Mouse (Mus musculus) CH12.LX (cell line): Measurements from ENCODE around the gene Cmc2. TPM values are rescaled to one million over a fixed set of nuclear protein-coding genes. Genes with fewer than 3 reads are reported as not detected.

Source experiments
- DNase-seq: peaks from one replicate; pipeline ENCODE4 v3.0.0-alpha.2; 2013; ENCODE audit errors: extremely low read depth
- H3K27ac ChIP-seq: 2 replicates; pipeline ENCODE4 v1.5.1; 2012; ENCODE audit warnings: low read depth, mild to moderate bottlenecking, control low read depth, moderate library complexity; ENCODE audit not compliant: insufficient read depth
- H3K27me3 ChIP-seq: replicated peaks from 2 replicates; pipeline ENCODE3; 2012; ENCODE audit warnings: inconsistent platforms
- H3K36me3 ChIP-seq, 2 experiments: replicated peaks in 1 of 2; 2 replicates each; pipeline versions ENCODE3 to v1.6.1; 2012; ENCODE audit warnings: inconsistent platforms in 1 of 2, low read length in 1 of 2, mild to moderate bottlenecking in 1 of 2, mixed read lengths in 1 of 2, moderate library complexity in 1 of 2; ENCODE audit not compliant: control insufficient read depth in 1 of 2, insufficient read depth in 1 of 2
- H3K4me1 ChIP-seq, 2 experiments: 2 replicates each; pipeline ENCODE4 v1.6.1; 2012; ENCODE audit warnings: inconsistent platforms in 1 of 2, moderate library complexity in 1 of 2; ENCODE audit not compliant: insufficient read depth in 2 of 2, control insufficient read depth in 1 of 2
- H3K4me2 ChIP-seq: 2 replicates; pipeline ENCODE4 v1.6.1; 2012; ENCODE audit warnings: low read depth, mild to moderate bottlenecking, control low read depth; ENCODE audit not compliant: poor library complexity, insufficient read depth, severe bottlenecking
- H3K4me3 ChIP-seq, 3 experiments: fragments of 150-350 bp in 1 of 3; sonication (generic) in 1 of 3; replicated peaks in 1 of 3; 2 replicates each; pipeline versions ENCODE3 to v1.5.1; 2011 to 2012; ENCODE audit warnings: low read depth in 2 of 3, low read length in 2 of 3, mild to moderate bottlenecking in 2 of 3, moderate library complexity in 2 of 3, control low read depth in 1 of 3, improper control_type of control experiment in 1 of 3, inconsistent platforms in 1 of 3, mixed read lengths in 1 of 3; ENCODE audit not compliant: poor library complexity in 1 of 3
- H3K79me2 ChIP-seq: replicated peaks from 2 replicates; pipeline ENCODE4 v1.6.1; 2012; ENCODE audit warnings: mild to moderate bottlenecking, moderate library complexity; ENCODE audit not compliant: control insufficient read depth, poor library complexity, insufficient read depth, severe bottlenecking; ENCODE audit errors: extremely low read depth
- H3K9ac ChIP-seq: 2 replicates; pipeline ENCODE4 v1.6.1; 2012; ENCODE audit warnings: low read depth, mild to moderate bottlenecking, control low read depth, moderate library complexity; ENCODE audit not compliant: insufficient read depth
- H3K9me3 ChIP-seq: replicated peaks from 2 replicates; pipeline ENCODE3; 2012; ENCODE audit warnings: low read length, inconsistent platforms, mixed read lengths
- EP300 ChIP-seq: IDR thresholded peaks from 2 replicates; pipeline ENCODE4 v1.6.1; 2011; ENCODE audit warnings: low read length, improper control_type of control experiment
- ETS1 ChIP-seq: conservative IDR thresholded peaks from 2 replicates; pipeline ENCODE4 v1.6.1; 2012; ENCODE audit warnings: low read depth, mild to moderate bottlenecking, inconsistent platforms, low read length, improper control_type of control experiment, moderate library complexity
- IRF4 ChIP-seq: IDR thresholded peaks from 2 replicates; pipeline ENCODE4 v1.6.1; 2014; ENCODE audit warnings: low read depth, mild to moderate bottlenecking, inconsistent platforms, low read length, improper control_type of control experiment
- NELFE ChIP-seq: IDR thresholded peaks from 2 replicates; pipeline ENCODE4 v1.6.1; 2011; ENCODE audit warnings: low read depth, low read length, improper control_type of control experiment
- RAD21 ChIP-seq: IDR thresholded peaks from 2 replicates; pipeline ENCODE4 v1.6.1; 2011; ENCODE audit warnings: low read depth, mild to moderate bottlenecking, low read length, improper control_type of control experiment, moderate library complexity
- RCOR1 ChIP-seq: conservative IDR thresholded peaks from 2 replicates; pipeline ENCODE4 v1.6.1; 2012; ENCODE audit warnings: low read depth, mild to moderate bottlenecking, inconsistent platforms, low read length, improper control_type of control experiment
- SMC3 ChIP-seq: IDR thresholded peaks from 2 replicates; pipeline ENCODE4 v1.6.1; 2011; ENCODE audit warnings: low read depth, low read length, improper control_type of control experiment
- TBP ChIP-seq: conservative IDR thresholded peaks from 2 replicates; pipeline ENCODE4 v1.6.1; 2011; ENCODE audit warnings: low read depth, low read length, improper control_type of control experiment
- ZC3H11A ChIP-seq: IDR thresholded peaks from 2 replicates; pipeline ENCODE4 v1.6.1; 2012; ENCODE audit warnings: low read depth, mild to moderate bottlenecking, inconsistent platforms, low read length, improper control_type of control experiment
- ZMIZ1 ChIP-seq: IDR thresholded peaks from 2 replicates; pipeline ENCODE4 v1.6.1; 2012; ENCODE audit warnings: low read depth, mild to moderate bottlenecking, inconsistent platforms, low read length, improper control_type of control experiment
- ZNF384 ChIP-seq: IDR thresholded peaks from 2 replicates; pipeline ENCODE4 v1.6.1; 2012; ENCODE audit warnings: low read depth, low read length, improper control_type of control experiment, inconsistent platforms
- dilution Hi-C: fragments of 300-500 bp; cut with MboI; formaldehyde crosslinking; loops from 2 replicates; pipeline ENCODE4 v1.14.3; 2020; ENCODE audit warnings: low sequenced_read_pairs; ENCODE audit not compliant: extremely low pct_unique_long_range_greater_than_20kb, extremely low pct_ligation_motif_present
- in situ Hi-C: fragments of 300-500 bp; cut with MboI; formaldehyde crosslinking; loops from 3 replicates; pipeline ENCODE4 v1.14.3; 2019; ENCODE audit warnings: low sequenced_read_pairs, low pct_ligation_motif_present, low pct_unique_long_range_greater_than_20kb, mixed read lengths
- polyA plus RNA-seq: library from polyadenylated mRNA; unstranded; fragments of >175 nt; gene quantifications from 2 replicates; pipeline ENCODE4 v1.2.1, GENCODE M21; 2012; ENCODE audit warnings: low read depth; ENCODE audit not compliant: insufficient read length
- total RNA-seq, 2 experiments: library from RNA; depleted of rRNA; stranded (reverse); fragments of 300-350 nt in 1 of 2; fragments of >200 nt in 1 of 2; gene quantifications; 2 replicates each; pipeline ENCODE4 v1.2.3; 2012 to 2014

The Cmc2 gene
- total and polyA plus RNA-seq, 3 experiments, result 29.1 to 55.1 (median 39.4) TPM

- no peaks in the 10 kb centered on the region for H3K9me3 ChIP-seq
- no peak overlapping the region for H3K27ac ChIP-seq
- dilution Hi-C loops (no loop called here), in situ Hi-C loops (no loop called here)
- H3K9ac ChIP-seq, result 0 out of 2 replicates have a peak overlapping the region, but pooled peaks have one; percentile 3
- TF ChIP-seq ETS1 (peak; percentile 32; the same call in 1 of the 2 replicates), NELFE (no peak), ZNF384 (0 out of 2 replicates have a peak, but pooled peaks have one; percentile 24), EP300 (no peak), TBP (no peak), IRF4 (0 out of 2 replicates have a peak, but pooled peaks have one; percentile 9), ZC3H11A (no peak)
- H3K4me2 ChIP-seq, result peak overlapping the region; percentile 24; the same call in 1 of the 2 replicates
- H3K4me3 ChIP-seq, result peak overlapping the region in 1 of 3 experiments; percentile 58
- H3K36me3 ChIP-seq, result peaks cover 13 to 67% of the 10 kb centered on the region in 2 experiments
- peaks cover 6 to 14% of the 10 kb centered on the region in 2 experiments for H3K4me1 ChIP-seq
- no peaks in the 10 kb centered on the region for H3K27me3 ChIP-seq
- H3K79me2 ChIP-seq, result no peaks in the 10 kb centered on the region
- no peak for DNase-seq
These were observed 29.1 kb downstream of the Cmc2 start for GRCm38 (mm10) chr8:116892130-116892529.

GRCm38 (mm10) chr8:116891446-116891845 is 29.8 kb downstream of the Cmc2 start:
- in situ Hi-C loops, result no loop called here
- Histone ChIP-seq H3K36me3 (peaks cover 13 to 74% of the 10 kb centered on the region in 2 experiments), H3K4me3 (peak overlapping the region in 1 of 3 experiments; percentile 58), H3K27me3 (no peaks in the 10 kb centered on the region), H3K27ac (no peak overlapping the region), H3K9ac (no peak overlapping the region), H3K4me1 (peaks cover 6 to 14% of the 10 kb centered on the region in 2 experiments), H3K9me3 (no peaks in the 10 kb centered on the region), H3K4me2 (no peak overlapping the region), H3K79me2 (no peaks in the 10 kb centered on the region)
- dilution Hi-C loops, result no loop called here
- no peak for TF ChIP-seq ZMIZ1
- DNase-seq, result no peak

GRCm38 (mm10) chr8:116887813-116888212 is 33.4 kb downstream of the Cmc2 start:
- Histone ChIP-seq H3K27me3 (no peaks in the 10 kb centered on the region), H3K4me1 (peaks cover 6 to 14% of the 10 kb centered on the region in 2 experiments), H3K79me2 (no peaks in the 10 kb centered on the region), H3K4me2 (no peak overlapping the region), H3K9me3 (no peaks in the 10 kb centered on the region), H3K4me3 (no peak overlapping the region), H3K27ac (no peak overlapping the region), H3K36me3 (peaks cover 13 to 54% of the 10 kb centered on the region in 2 experiments), H3K9ac (no peak overlapping the region)
- in situ Hi-C loops (loop anchor here (5.0 kb wide), 1 partner anchor 34 kb away; the partner anchor contains the start of genes Cenpn and Cmc2), dilution Hi-C loops (no loop called here)
- TF ChIP-seq TBP (no peak), RCOR1 (no peak), RAD21 (no peak), SMC3 (no peak)
- no peak for DNase-seq
